Mouse (Mus musculus): Measurements from ENCODE around the gene Ube2r2.

Gene Ube2r2

GRCm38 (mm10) chr4:41118706-41119292, 16.7 kb upstream of the Ube2r2 start:
- DNase-seq (ENCODE audit: low read depth, low spot score) = peak; percentile 66

DNA sequence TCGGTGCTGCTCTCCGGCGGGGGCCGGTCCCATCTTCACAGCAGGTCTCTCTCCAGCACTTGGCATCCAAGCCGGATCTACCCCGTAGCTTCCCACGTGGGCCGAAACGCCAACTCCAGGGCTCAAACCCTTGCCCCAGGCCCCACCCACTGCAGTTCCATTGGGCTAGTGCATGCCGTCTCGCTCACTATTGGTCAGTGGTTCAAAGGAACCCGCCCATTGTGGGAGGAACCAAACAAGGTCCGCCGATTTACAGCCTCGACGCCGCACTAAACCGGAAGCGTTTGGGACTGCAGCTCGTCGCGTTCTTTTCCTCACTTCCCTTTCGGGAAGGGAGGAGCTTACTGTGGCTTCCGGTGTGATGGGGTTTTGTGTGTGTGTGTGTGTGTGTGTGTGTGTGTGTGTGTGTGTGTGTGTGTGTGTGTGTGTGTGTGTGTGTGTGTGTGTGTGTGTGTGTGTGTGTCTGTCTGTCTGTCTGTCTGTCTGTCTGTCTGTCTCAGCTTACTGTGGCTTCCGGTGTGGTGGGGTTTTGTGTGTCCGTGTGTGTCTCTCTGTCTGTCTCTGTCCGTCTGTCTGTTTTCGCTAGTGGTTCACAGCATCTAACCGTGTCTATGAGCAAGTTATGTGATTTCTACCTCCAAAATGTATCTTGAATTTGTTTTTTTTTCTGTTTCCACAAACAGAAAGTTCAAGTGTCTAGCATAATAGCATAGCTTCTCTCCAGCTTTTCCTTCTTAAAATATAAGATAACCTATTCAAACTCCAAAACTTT, 11.2 kb upstream of the Ube2r2 start, which contains the start of gene Nol6:
Nol6 (minus strand) TSS at position 276 of the 772 bp plus-strand sequence.
- DNase-seq (ENCODE audit: low read depth, low spot score) = peak; percentile 98

- peak; percentile 86 for DNase-seq (ENCODE audit: low read depth, low spot score)
Measured at GRCm38 (mm10) chr4:41129406-41129805, 6.1 kb upstream of the Ube2r2 start.

GRCm38 (mm10) chr4:41129836-41130235, 5.7 kb upstream of the Ube2r2 start:
- DNase-seq (ENCODE audit: low read depth, low spot score) = peak; percentile 75

DNA sequence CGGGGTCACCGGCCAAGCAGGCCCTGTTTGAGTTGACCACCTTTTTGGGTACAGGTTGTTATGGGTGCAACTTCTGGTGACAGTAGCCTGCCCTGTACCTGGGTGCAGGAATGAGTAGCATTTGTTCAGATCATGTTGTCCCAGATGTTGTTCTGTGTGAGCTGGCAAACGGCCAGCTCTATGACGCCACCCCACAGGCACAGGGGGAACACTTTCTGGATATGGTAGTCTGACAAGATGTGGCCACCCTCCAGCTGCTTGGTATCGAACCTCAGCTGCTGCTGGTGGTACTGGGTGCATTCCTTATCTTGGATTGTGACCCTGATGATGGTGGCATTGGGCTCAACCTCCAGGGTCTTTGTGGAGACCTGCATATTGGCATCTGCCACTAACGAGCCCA, 3.1 kb upstream of the Ube2r2 start:
- no peak for DNase-seq (ENCODE audit: low read depth, low spot score)

DNA sequence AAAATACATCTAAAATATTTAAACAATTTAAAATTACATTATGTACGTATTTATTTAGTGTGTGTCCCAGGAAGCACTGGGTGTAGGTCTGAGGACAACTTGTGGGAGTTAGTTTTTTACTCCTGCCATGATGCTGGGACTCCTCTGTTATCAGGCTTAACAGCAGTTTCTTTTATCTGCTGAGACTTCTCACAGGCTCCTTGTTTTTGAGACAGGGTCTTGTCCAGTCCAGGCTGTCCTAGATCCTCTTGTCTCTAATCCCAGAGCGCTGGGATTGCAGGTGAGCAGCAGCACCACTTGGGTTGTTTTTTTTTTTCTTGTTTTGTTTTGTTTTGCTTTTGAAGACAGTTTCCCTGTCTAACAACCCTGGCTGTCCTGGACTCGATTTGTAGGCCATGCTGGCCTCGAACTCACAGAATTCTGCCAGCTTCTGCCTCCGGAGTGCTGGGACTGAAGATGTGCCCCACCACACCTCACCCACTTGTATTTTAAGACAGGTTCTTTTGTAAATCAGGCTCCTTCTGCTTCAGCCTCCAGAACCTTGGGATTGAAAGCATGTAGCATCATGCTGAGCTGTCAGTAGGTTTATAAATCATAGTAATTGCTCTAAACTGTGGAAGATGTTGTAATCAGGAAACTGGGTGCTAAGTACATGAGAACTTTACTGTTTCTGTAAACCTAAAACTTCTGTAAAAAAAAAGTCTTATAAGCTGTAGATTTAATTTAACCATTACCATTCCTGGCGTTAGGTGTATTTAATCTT, 1.8 kb upstream of the Ube2r2 start:
- peak; percentile 56 for DNase-seq (ENCODE audit: low read depth, low spot score)

- DNase-seq (ENCODE audit: low read depth, low spot score) = peak; percentile 60
Measured at GRCm38 (mm10) chr4:41134935-41135710, 420 bp upstream of the Ube2r2 start.

GRCm38 (mm10) chr4:41136454-41136805, 887 bp downstream of the Ube2r2 start:
- DNase-seq (ENCODE audit: low read depth, low spot score) = no peak

DNA sequence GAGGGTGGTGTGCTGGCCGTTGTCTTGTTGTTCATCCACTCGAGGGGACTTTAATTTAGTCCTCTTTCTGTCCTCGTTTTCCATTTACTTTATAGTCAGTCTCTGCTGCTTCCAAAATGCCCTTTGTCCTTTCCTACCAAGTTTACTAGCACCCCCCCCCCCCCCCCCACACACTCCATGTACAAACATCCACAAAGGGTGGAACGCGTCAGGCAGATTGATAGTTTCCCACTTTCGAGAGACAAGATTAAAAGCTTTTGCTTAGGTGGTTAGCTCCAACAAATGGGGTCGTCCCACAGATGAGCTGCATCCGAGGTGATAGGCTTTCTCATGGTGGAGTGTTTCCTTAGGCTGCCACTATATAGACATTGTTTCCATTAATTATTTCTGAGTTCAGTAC, 1.3 kb downstream of the Ube2r2 start:
- no peak for DNase-seq (ENCODE audit: low read depth, low spot score)

GRCm38 (mm10) chr4:41140174-41140875, 4.8 kb downstream of the Ube2r2 start:
- no peak for DNase-seq (ENCODE audit: low read depth, low spot score)

- no peak for DNase-seq (ENCODE audit: low read depth, low spot score)
Measured at GRCm38 (mm10) chr4:41142601-41143000, 7.1 kb downstream of the Ube2r2 start.

DNA sequence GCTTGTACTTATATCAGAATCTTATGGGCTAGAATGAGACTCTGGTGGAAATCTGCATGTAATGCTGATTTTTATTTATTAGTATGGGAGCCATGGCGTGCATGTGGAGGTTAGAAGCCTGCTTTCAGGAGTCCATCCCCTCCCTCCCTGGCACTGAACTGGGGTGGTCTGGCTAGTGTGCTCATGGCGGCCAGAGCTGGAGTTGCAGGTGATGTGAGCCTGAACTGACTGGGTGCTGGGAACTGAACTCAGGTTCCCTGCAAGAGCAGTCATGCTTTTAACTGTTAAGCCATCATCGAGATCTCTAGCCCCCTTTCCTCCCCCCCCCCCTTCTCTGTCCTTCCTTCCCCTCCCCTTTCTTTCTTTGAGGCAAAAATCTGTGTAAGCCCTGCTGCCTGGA, 14.3 kb downstream of the Ube2r2 start:
- no peak for DNase-seq (ENCODE audit: low read depth, low spot score)

DNA sequence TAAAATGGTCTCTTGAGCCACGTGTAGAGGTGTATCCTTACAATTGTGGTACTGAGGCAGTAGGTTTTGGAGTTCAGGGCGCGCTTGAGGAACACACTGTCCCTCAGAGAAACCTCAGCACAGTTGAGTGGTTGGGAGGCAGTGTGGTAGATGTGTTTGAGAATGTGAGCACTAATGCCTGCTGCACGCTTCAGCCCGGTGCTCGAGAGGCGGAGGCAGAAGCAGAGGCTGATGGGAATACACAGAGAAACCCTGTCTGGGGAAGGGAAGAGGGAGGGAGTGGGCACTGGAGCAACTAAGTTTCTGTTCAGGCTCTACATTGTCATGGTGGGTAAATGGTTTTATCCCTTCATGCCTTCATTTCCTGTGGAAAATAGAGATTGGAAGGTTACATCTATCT, 15.6 kb downstream of the Ube2r2 start:
- no peak for DNase-seq (ENCODE audit: low read depth, low spot score)

DNA sequence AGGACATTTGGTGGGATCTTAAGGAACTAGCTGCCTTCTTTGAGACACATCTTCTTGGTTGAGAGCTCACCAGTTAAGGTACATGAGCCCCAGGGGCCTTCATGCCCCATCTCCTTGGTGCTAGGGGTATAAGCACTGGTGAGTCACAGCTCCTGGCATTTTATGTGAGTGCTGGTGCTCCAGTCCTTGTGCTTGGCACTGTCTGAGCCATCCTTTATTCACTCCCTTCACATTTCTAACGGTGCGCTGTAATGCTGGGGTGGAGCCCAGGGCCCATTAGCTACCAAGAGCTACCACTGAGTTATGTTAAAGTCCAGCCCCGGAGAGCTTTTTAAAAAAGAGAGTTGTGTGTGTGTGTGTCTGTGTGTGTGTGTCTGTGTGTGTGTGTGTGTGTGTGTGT, 17.6 kb downstream of the Ube2r2 start:
- DNase-seq (ENCODE audit: low read depth, low spot score) = no peak

DNA sequence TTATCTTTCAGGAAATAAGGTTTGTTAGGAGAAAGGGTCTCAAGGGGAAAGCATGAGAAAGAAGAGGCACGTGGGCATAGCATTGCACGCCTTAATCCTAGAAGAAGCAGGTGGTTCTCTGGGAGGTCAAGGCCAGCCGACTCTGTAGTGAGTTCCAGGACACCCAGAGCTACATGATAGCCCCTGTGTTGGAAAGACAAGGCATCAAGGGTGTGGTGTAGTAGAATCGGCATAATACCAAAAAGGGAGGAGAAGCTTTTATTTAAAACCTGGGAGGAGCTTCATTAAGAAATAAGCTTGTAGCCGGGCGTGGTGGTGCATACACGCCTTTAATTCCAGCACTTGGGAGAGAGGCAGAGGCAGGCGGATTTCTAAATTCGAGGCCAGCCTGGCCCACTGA, 21.4 kb downstream of the Ube2r2 start:
- no peak for DNase-seq (ENCODE audit: low read depth, low spot score)

- DNase-seq (ENCODE audit: low read depth, low spot score) = no peak
Measured at GRCm38 (mm10) chr4:41158251-41158650, 22.7 kb downstream of the Ube2r2 start.

DNA sequence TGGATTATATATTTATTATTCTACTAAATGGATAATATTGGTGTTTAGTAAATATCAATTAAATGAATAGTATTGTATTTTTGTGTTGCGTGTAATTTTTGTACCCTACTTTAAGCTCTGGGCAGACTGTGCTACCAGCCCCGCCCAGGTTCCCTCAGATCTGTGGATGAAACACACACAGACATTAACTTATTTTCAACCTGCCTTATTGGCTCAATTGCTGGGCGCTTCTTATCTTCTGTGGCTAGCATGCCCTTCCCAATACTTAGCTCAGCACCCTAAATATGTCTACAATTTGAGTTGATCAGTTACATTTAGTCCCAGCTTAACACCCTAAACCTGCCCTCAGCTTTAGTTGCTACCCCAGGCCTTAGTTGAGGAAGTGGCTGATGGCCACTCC, 25.7 kb downstream of the Ube2r2 start:
- no peak for DNase-seq (ENCODE audit: low read depth, low spot score)

DNA sequence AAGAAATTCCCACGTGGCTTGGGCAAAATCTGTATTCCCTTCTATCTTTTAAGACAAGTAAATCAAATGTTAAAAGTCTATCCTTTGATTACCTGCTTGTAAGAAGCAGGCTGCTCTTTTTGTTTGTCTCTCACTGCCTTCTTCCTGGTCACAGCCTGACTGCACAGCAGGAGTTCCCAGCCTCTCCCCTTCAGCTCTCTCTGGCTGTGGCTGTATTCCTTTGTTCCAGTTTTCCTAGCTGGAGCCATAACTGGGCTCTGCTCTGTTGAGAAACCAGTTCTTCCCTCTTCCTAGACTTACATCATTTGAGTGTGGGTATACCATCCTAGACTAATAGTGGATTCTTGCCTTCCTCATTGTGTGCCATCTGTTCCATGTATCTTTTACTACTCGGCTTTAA, 29.4 kb downstream of the Ube2r2 start:
- no peak for DNase-seq (ENCODE audit: low read depth, low spot score)

DNA sequence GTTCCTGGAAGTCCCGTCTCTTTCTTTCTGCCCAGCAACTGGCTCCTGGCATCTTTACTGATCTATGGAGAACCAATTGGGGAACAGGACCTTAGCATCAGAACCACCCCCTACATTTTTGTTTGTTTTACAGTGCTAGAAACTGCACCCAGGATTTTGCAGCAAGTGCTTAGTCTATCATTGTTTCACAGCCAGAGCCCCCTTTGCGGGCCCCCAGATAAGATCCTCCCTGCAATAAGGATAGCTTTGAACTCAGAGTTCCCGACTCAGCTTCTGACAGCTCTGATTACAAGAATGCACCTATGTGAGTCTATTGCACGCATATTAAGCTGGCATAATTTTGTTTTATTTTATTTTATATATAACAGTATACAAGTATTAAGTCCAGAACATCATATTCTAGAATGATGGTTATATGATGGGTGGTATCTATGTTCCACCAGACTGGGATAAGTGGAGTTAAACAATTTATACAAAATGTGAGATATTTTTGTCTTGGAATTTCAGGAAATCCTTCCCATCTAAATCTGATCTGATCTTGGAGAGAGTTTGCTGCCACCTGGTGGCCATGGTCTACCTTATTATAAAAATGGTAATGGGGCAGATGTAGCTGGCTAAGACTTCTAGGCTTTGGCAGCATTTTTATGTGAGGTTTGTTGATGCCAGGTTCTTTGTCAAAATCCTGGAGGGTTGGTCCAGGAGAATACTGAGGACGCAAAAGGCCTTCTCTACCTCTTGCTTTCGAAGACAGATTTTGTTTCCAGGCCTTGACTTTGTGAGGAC, 30.3 kb downstream of the Ube2r2 start:
- DNase-seq (ENCODE audit: low read depth, low spot score) = peak; percentile 69

- DNase-seq (ENCODE audit: low read depth, low spot score) = no peak
Measured at GRCm38 (mm10) chr4:41170970-41171369, 35.4 kb downstream of the Ube2r2 start.

- DNase-seq (ENCODE audit: low read depth, low spot score) = no peak
Measured at GRCm38 (mm10) chr4:41174631-41175030, 39.1 kb downstream of the Ube2r2 start.

Measured in c-Kit-negative CD71-positive TER-119-positive erythroid progenitor cells, embryonic 14.5 days (primary cell).